Mouse (Mus musculus): ENCODE results near the gene Atp4b. TPM values are rescaled to one million over a fixed set of nuclear protein-coding genes. Genes with fewer than 3 reads are reported as not detected.
"Not testable (repeated sequence)": the region's sequence is repeated elsewhere in the genome, so short reads cannot be mapped to it uniquely, and the experiment has no call there.

Gene Atp4b
- total RNA-seq, 2 experiments from 2014 or later: 0.96 to 1.1 TPM

- ATAC-seq (replicated peaks; ENCODE audit: low FRiP score, low TSS enrichment, poor library complexity, severe bottlenecking): peak; percentile 50
Observed at GRCm38 (mm10) chr8:13338255-13338860, 58.3 kb downstream of the Atp4b start, which contains the start of gene Tfdp1. Gene Tfdp1 (plus strand): TSS chr8:13338751.

- no peak for ATAC-seq (replicated peaks; ENCODE audit: low FRiP score, low TSS enrichment, poor library complexity, severe bottlenecking)
Observed at GRCm38 (mm10) chr8:13337678-13338077, 58.9 kb downstream of the Atp4b start.

- ATAC-seq (replicated peaks; ENCODE audit: low FRiP score, low TSS enrichment, poor library complexity, severe bottlenecking): not testable (repeated sequence)
Observed at GRCm38 (mm10) chr8:13337245-13337644, 59.4 kb downstream of the Atp4b start.

Other genes with a start within 250 kb of the Atp4b start
- 102 and 143 TPM in 2 replicates for gene Lamp1, start 237.7 kb downstream of the Atp4b start, total RNA-seq (2014; fragmentation: Nextera tagmentation)
- gene Lamp1, start 237.7 kb downstream of the Atp4b start, total RNA-seq (2017): 157 and 169 TPM in 2 replicates
- 1.7 and 3.4 TPM in 2 replicates for gene Grtp1, start 196.2 kb downstream of the Atp4b start, total RNA-seq (2014; fragmentation: Nextera tagmentation)
- gene Grtp1, start 196.2 kb downstream of the Atp4b start, total RNA-seq (2017): 1.1 TPM in 1 of 2 replicates, not detected in the other
- not detected in 2 replicates for gene Adprhl1, start 142.7 kb downstream of the Atp4b start, total RNA-seq (2014; fragmentation: Nextera tagmentation)
- gene Adprhl1, start 142.7 kb downstream of the Atp4b start, total RNA-seq (2017): not detected in 2 replicates
- gene Dcun1d2, start 108.7 kb downstream of the Atp4b start, total RNA-seq (2014; fragmentation: Nextera tagmentation): 19.3 and 20.2 TPM in 2 replicates
- 19.0 and 23.1 TPM in 2 replicates for gene Dcun1d2, start 108.7 kb downstream of the Atp4b start, total RNA-seq (2017)
- 12.7 and 14.0 TPM in 2 replicates for gene Tmco3, start 108.6 kb downstream of the Atp4b start, total RNA-seq (2014; fragmentation: Nextera tagmentation)
- 4.2 and 8.1 TPM in 2 replicates for gene Tmco3, start 108.6 kb downstream of the Atp4b start, total RNA-seq (2017)
- 260 and 273 TPM in 2 replicates for gene Tfdp1, start 58.1 kb downstream of the Atp4b start, total RNA-seq (2014; fragmentation: Nextera tagmentation)
- 139 and 212 TPM in 2 replicates for gene Tfdp1, start 58.1 kb downstream of the Atp4b start, total RNA-seq (2017)
- 0.25 TPM in 1 of 2 replicates, not detected in the other for gene Grk1, start 8.3 kb upstream of the Atp4b start, total RNA-seq (2014; fragmentation: Nextera tagmentation)
- gene Grk1, start 8.3 kb upstream of the Atp4b start, total RNA-seq (2017): not detected in 2 replicates
- not detected in 2 replicates for gene Tmem255b, start 38.4 kb upstream of the Atp4b start, total RNA-seq (2014; fragmentation: Nextera tagmentation)
- not detected in 2 replicates for gene Tmem255b, start 38.4 kb upstream of the Atp4b start, total RNA-seq (2017)
- not detected in 2 replicates for gene Gas6, start 97.7 kb upstream of the Atp4b start, total RNA-seq (2014; fragmentation: Nextera tagmentation)
- gene Gas6, start 97.7 kb upstream of the Atp4b start, total RNA-seq (2017): 1.3 TPM in 1 of 2 replicates, not detected in the other
- gene 1700029H14Rik, start 165.6 kb upstream of the Atp4b start, total RNA-seq (2014; fragmentation: Nextera tagmentation): not detected in 2 replicates
- gene 1700029H14Rik, start 165.6 kb upstream of the Atp4b start, total RNA-seq (2017): not detected in 2 replicates

Data from megakaryocyte-erythroid progenitor cell, adult 5-6 weeks (primary cell).